Mouse (Mus musculus) c-Kit-negative CD71-positive TER-119-positive erythroid progenitor cells, embryonic 14.5 days (primary cell): ENCODE data around the gene Myo18a.

Experiments
- DNase-seq: peaks from one replicate; pipeline ENCODE4 v3.0.0-alpha.2; 2013; ENCODE audit warnings: low read depth, low spot score

Gene Myo18a

DNA sequence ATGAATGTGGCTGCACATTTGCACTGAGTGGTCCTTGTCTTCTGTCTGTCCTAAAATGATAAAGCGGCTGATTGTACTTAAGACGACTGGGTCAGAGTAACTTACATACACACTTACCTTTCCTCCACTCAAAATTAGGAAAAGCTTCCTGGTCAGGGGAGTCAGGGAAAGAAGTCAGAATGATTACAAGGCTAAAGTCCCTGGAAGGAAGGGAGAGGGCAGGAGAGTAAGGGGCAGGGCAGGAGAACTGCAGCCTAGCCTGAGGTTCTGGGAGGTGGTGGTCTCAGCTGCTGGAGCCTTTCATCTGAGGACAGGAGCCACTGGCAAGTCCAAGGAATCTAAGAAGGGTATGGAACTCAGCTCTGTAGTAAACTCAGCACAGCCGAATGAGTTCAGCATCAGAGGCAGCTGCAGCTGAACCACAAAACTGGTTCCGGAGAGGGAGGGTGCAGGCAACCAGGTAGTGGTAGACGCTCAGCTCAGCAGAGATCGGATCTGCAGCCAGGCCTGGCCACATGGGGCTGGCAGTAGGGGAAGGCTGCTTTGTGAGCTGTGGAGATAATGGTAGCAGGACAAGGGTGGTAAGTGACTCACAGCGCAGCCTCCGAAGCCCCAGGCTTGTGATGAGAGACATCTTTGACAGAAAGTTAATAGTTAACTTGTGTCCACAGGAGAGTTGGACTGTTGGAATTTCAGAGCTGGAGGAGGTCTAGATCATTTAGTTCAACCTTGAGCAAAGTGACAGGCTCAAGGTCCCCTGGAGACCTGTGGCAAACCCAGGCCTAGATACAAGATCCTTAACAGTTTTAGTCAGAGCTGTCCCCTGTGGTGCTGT, 9.1 kb downstream of the Myo18a start:
- DNase-seq = no peak

DNA sequence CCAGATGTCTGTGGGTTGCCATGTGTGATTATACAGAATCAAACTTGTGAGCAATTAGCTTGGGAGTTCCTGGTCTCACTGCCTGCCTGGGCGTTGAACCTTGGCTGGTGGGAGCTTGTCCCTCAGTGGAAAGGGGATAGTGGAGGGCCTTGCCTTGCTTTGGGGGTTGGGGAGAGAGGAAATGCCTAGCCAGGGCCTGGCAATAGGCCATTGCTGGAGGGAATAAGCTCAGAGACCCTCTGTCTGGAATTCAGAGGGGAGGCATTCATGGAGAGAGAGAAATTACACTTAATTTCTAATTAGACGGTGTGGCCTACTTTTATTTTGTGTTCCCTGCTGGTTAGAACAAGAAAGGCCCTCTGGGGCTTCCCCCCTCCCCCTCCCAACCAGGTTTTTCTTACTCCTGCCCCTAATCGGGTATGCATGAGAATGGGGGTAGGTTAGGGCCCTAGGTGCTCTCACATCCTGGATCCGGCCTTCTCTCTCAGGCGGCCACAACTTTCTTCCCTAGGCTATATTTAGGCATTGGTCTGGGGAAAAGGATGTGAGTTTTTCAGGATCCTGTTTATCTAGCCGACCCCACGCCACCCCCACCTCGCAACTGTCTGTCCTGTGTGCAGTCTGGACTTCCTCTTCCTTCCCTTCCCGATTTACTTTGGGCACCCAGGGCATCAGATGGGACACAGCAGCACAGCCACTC, 12.8 kb downstream of the Myo18a start:
- no peak for DNase-seq

DNA sequence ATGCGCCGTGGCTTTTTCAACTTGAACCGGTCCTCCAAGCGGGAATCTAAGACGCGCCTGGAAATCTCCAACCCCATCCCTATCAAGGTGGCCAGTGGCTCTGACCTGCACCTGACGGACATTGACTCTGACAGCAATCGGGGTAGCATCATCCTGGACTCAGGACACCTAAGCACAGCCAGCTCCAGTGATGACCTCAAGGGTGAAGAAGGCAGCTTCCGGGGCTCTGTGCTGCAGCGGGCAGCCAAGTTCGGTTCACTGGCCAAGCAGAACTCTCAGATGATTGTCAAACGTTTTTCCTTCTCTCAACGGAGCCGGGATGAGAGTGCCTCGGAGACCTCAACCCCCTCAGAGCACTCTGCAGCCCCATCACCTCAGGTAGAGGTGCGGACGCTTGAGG, 14.4 kb downstream of the Myo18a start:
- DNase-seq = no peak

DNA sequence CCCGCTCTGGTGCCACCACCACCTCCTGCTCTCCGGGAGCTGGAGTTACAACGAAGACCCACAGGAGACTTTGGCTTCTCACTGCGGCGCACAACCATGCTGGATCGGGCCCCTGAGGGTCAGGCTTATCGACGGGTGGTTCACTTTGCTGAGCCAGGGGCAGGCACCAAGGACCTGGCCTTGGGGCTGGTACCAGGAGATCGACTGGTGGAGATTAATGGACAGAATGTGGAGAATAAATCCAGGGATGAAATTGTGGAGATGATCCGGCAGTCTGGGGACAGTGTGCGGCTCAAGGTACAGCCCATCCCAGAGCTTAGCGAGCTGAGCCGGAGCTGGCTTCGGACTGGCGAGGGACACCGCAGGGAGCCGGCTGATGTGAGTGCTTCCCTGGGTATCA, 14.9 kb downstream of the Myo18a start:
- DNase-seq = no peak

DNA sequence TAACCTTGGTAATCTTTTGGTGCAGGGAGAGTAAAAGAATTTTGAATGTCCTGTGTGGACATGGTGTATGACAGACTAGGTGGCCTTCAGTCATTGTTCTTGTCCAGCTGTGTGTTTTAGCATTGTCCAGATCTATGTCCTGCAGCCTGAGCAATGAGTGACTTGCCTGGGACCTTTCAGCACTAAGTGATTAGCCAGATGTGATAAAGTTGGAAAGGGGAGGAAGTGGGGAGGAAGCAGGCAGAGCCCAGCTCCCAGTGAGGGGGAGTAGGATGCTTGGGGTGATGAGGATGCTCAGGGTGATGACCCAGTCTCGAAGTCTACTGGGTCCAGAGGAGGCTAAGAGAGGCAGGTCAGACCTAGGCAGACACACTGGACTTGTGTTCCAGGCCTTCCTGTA, 16.2 kb downstream of the Myo18a start:
- DNase-seq = no peak

DNA sequence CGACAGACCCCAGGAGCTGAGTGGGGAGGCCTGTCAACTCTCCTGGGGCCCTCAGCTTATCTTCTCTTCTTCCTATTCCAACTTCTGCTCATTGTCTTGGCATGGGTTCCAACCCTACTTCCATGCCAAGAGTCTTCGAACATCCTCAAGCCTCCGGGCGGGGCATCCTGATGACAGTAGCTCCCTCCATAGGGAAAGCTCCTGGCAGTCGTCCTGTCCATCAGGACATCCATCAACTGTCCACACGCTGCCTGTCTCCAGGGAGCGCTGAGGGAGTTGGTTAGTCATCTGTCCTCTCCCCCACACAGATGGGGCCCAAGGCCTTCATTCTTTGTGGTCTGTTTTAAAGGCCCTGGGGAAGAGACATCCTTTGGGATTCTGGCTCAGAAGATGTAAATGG, 18.0 kb downstream of the Myo18a start:
- DNase-seq = no peak

DNA sequence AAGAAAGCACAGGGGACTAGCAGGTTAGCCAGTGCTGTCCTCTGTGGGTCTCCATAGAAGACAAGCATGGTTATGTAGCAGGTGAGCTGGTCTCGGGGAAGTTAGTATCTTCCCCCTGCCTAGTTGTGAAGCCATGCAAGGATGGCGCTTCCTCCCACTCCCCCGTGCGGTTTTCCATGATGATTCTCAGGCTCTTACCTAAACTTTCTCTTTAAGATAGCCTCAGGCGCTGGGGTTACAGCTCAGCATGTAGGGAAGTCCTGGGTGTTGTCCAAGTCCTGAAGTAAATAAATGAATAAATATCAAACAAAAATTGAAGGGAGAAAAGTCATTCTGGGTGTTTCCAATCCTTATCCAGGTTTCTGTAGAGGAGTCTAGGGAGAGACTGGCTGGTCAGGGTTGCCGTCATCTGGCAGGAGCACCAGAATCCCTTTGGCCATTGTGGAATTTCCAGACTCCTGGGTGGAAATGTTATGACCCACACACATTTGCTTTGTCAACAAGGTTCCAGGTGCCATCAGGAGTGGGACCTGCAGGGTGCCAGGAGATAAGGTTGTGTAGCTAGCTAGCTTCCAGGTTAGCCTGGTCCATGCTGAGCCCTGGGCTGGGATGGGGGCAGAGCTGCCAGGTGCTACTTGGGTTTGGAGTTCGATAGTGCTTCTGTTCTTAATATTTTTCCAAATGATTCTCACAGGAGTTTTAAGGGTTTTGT, 19.2 kb downstream of the Myo18a start:
- DNase-seq = no peak

DNA sequence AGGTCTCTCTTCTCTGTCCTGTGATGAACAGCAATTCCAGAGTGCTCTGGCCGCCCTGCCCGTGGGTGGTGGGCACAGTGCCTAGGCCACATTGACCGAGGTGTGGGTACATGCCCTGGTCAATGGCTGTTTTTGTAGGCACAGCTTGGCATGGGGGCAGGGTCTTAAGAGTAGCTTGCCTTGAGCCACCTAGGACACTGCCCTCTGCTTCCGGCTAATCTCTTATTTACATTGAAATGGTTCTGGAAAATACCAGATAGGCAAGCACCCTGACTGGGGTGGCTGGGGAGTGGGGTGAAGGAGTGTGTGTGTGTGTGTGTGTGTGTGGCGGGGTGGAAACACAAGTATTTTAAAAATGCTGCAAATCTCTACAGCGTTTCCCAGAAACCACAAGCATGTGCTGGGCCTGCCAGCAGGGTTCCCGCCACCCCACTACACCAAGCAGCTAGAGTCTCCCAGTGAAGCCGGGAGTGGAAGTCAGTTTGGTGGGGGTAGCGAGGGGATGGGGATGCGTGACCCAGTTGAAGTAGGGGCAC, 20.2 kb downstream of the Myo18a start:
- DNase-seq = no peak

DNA sequence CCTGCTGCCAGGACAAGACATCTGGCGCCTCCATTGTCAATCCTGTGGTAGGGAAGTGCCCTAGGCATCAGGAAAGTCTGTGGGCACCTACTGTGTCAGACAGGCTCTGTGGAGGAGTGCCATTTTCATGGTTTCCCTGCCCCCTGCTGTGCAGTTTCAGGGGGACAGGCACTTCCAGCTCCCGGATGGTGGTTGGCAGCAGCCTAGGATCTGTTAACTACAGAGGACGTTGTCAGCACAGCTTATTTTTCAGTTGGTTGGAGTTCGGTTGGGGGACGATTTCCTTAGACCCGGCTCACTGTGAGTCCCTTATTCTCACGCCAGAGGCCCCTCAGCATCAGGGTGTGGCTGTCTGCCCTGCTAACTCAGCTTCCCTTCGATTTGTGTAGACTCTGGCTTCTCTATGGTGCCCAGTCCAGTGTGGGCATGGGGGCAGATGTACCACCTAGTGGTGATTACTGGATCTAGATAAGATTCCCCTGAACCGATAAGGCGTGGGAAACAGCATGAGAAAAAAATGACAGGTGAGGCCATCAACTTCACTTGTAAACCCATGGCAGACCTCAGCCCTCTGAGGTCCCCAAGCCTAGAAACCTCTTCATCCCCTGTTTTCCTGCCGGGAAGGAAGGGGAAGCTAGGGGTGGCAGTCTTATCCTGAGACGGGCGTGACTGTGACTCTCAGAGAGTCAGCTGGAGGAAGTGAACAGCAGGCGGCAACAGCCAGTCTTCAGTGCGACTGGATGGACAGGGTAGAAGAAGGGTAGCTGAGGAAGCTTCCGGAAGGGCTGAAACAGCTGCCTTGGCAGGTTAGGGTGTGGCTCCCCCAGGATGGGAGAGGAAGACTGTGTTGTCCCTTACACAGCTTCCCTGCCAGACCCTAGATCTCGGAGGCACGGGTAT, 21.0 kb downstream of the Myo18a start:
- DNase-seq = no peak

DNA sequence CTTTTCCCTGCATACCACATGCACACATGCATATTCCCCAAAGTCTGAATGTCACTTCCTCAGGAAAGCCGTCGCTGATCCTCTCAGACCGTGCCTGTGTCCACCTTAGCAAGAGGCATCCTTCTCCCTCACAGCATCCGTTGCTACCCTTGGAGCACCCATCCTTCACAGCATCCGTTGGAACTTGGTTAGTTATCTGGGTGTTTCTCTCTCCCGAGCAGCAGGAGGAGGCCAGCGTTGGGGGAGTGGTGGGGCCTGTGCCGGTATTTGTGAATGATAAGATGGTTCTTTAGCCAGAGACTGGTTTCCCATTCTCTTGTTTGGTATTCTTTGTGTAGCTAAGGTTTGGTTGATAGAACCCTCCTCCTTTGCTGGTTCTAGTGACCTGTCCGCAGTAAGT, 21.8 kb downstream of the Myo18a start:
- DNase-seq = no peak

DNA sequence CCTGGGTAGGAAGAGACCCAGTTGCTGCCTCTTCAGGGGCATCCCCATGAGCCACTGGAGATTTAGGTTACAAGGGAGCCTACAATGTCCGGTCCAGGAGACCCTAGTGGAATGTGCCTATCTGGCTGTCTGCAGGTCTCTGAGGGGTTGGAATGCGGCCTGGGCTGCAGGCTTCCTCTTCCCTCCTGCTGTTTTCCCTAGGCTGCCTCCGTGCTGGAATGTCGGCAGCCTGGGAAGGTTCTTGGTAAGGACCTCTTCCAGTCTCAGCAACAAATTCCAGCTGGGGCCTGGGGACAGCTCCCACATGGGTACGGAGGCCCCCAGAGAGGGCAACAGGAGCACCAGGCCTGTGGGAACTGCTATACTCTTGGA, 22.3 kb downstream of the Myo18a start:
- no peak for DNase-seq

DNA sequence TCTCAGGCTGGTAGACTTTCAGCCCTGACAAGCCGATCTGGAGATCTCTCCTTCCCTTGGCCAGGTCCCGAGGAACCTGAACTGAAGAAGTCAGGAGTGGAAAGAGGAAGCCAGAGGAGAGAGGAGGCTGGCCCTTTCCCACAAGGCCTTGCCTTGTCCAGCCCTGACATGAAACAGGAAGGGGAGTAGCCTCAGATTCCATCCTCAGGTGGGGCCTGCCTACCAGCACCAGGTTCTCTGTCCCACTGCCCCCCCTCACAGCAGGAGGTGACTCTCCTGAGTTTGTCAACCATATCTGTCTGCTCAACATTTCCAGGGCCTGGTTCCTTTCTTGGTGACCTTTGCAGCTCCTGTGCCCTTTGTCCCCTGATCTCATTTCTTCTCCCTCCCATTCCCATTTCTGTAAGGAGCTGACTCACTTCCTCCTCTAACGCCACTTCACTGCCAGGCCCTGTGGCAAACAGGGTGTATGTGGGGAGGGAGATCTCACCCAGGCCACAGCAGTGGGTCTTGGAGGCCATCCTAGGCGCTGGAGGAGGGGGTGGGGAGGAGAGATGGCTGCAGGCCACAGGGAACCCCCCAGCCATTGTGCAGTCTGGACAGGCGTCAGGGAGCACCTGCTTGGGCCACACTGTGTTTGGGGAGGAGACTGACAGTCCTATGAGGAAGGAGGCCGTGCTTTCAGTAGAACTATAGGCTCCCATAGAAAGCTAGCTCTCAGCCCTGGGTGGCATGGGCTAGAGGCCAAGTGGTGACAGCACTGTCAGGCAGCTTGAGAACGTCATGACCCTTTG, 22.9 kb downstream of the Myo18a start:
- DNase-seq = no peak

DNA sequence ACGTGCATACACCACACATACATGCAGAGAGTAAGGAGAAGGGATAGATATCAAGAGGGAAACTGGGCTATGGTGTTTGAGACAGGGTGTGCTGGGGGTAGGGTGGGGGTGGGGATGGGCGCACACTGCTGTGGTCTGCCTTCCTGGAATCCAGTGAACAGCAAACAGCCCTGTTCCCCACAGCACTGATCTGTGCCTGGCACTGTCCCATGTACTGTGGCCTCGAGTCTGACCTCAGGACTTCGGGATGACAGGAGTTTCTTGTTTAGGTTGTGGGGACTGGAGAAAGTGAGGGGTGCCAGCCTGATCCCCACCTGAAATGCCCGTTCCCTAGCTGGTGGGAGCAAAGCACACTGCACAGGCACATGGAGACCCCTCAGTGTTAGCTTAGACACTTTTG, 24.7 kb downstream of the Myo18a start, which contains the start of gene Gm10277:
TSS of gene Gm10277 (minus strand) at position 41 of the 400 bp plus-strand sequence.
- no peak for DNase-seq

DNA sequence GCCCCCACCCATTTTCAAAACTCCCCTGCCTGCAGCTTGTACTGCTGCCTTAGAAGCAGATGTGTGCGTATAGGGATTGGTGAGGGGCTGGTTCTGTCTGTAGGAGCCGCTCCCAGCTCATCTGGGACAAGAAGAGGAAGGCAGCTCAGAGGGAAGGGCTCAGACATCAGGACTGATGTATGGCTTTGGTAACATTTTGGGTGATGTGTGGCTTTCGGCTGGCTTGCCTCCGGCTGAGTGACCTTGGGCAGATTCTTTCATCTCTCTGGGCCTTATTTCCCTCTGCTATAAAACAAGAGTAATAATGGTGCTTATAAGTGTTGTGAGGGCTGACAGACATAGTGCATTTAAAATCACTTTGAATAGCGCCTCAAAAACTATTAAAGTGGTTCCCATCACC, 26.5 kb downstream of the Myo18a start:
- no peak for DNase-seq

DNA sequence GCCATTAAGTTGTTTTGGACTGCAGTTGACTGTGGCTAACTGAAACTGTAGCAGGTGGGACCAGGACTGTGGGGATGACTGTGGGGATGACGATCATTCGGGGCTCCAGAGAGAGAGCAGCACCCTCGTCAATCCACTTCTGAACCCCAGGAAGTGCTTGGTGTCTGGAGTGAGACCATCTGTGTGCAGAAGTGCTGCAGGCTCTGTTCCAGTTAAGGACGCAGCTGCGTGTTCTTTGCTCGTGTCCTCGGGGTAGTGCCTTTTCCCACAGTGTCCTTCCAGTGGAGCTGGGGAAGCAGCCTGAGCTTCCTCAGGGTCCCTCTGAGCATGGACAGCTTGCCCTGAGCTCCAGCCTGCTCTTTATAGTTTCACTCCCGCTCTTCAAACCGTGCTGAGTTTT, 27.2 kb downstream of the Myo18a start:
- DNase-seq = no peak

DNA sequence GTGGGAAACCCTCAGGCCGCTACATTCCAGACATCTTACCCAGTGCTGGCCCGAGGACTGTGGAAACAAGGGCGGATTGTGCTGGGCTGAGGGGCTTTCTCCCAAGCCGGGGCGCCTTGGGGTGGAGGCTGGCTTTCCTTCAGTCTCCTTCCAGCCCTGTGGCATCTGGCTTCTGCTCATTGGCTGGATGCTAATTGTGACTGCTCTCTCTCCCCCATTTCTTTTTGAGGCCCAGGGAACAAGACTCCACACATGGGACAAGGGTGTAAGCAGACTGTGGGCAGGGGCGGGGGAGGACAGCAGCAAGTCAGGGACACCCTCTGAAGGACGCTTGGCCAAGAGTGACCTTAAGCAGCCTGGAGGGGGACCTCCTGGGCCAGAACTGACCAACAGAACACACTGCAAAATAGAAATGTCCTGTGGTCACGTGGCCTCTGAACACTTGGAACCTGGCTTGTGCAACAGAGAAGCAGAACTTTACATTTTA, 28.2 kb downstream of the Myo18a start:
- DNase-seq = no peak

DNA sequence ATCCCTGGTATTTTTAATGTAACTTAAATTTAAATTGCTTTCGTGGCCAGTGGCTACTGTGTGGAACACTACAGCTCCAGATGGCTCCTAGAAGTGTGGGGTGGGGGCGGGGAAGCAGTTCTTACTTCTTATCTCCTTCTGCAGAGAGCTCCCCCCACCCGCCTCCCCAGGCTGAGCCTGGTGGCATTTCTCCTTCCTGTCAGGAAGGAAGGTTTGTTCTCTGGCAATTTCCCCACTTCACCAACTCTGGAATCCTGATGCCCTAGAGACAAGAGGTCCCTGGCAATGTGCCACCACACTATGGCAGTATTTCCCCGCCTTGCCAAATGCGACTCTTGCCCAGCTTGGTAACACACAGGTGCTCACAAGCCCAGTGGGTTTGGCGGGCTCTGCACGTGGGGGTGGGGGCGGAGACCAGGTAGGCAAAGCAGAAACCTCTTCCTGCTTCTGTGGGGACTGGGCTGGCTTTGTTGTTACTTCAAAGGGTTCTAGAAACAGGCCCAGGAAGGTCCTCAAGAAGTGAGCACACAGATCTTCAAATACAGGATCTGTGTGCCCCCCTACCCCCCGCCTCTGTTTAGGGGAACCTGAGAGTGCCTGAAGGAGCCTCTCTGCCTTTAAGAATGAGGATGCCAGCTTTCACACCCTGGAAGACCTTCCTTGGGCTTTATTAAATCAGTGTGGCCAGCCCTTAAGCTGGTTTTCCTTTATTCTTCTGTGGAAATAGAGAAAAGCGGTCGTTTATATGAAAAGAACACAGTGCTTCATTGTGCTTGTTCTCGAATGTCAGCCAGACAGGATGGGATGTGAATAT, 28.9 kb downstream of the Myo18a start:
- no peak for DNase-seq

DNA sequence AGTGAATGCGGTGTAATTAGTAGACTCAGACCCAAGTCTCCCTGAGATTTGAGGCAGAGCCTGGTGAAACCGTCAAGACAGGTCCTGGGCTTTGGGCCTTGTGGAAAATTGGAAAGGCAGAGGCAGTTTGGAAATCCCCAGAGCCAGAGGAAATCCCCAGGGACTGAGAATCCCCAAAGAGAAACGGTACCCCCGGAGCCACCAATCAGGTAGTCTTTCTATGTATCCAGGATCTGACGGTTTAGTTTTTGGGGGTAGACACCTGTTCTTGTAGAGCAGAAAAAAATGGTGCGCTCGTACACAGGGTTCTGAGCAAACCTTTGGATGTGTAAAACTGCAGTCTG, 29.5 kb downstream of the Myo18a start:
- no peak for DNase-seq

DNA sequence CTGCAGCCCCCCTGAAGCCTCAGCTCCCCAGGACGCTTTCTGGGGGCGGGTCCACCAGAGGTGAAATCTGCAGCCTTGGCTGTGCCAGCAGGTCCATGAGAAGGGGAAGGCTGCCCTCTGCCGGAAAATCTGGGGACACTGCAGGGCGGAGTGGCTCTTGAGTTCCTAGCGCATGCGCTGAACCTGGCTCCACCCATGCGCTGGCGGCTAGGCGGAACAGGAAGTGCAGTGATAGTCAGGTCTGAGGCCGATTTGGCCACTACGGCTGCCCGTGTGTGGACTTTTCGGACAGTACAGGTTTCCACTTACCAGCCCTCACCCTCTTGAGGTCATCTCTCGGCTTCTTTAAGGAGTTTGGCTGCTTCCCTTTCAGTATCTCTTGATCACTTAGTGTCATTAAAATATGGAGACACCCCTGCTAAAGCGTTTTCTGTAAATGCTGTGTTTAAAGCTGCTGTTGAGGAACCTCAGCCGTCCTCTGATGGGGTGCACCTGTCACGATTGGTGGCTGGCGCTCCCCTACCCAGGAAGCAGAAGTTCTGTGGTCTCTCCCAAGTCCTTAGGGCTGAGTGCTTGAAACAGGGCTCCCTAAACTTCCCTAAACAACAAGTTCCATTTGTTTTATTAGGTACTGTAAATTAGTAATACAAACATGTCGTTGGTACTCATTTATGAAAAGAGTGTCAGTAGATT, 30.3 kb downstream of the Myo18a start:
- peak; percentile 94 for DNase-seq
